Mouse (Mus musculus) testis, adult 2 months (tissue): ENCODE data around the gene Pdia6.

ENCODE experiments used
- CTCF ChIP-seq: fragments of 200-500 bp; IDR thresholded peaks from 2 replicates; pipeline ENCODE4 v1.5.1; 2012; ENCODE audit warnings: low read depth, mild to moderate bottlenecking, inconsistent platforms, low read length, moderate library complexity; ENCODE audit not compliant: control insufficient read depth, insufficient read depth, insufficient replicate concordance
- POLR2A ChIP-seq: fragments of 200-500 bp; IDR thresholded peaks from 2 replicates; pipeline ENCODE4 v1.6.1; 2012; ENCODE audit warnings: low read depth, mild to moderate bottlenecking, inconsistent platforms, low read length, moderate library complexity; ENCODE audit not compliant: control insufficient read depth

GRCm38 (mm10) chr12:17296899-17297298, 30.6 kb downstream of the Pdia6 start:
- no peak for TF ChIP-seq CTCF
- TF ChIP-seq POLR2A, result no peak
